Mouse (Mus musculus) stomach, embryonic 16.5 days (tissue): ENCODE data around the gene Ablim1. TPM values are rescaled to one million over a fixed set of nuclear protein-coding genes. Genes with fewer than 3 reads are reported as not detected.

Source experiments
- ATAC-seq: fragments of 200-750 bp; cut with Nextera tagmentation; 2 replicates; pipeline ENCODE4 v1.8.0; 2017; ENCODE audit warnings: moderate number of reproducible peaks, moderate TSS enrichment; ENCODE audit not compliant: insufficient read depth, low FRiP score
- H3K27ac ChIP-seq: fragments of 300-500 bp; sonication (generic); 2 replicates; pipeline ENCODE4 v1.5.1; 2014; ENCODE audit warnings: low read length
- H3K27me3 ChIP-seq: fragments of 300-500 bp; sonication (generic); 2 replicates; pipeline ENCODE4 v1.6.1; 2014; ENCODE audit warnings: low read length, control low read depth, mixed read lengths; ENCODE audit not compliant: control insufficient read depth, insufficient read depth
- H3K36me3 ChIP-seq: fragments of 300-500 bp; sonication (generic); 2 replicates; pipeline ENCODE4 v1.6.1; 2014; ENCODE audit warnings: low read length; ENCODE audit not compliant: control insufficient read depth, insufficient read depth
- H3K4me1 ChIP-seq: fragments of 300-500 bp; sonication (generic); 2 replicates; pipeline ENCODE4 v1.6.1; 2014; ENCODE audit warnings: low read length, control low read depth, mixed read lengths; ENCODE audit not compliant: control insufficient read depth, insufficient read depth
- H3K4me2 ChIP-seq: fragments of 300-500 bp; sonication (generic); 2 replicates; pipeline ENCODE4 v1.6.1; 2014; ENCODE audit warnings: low read depth, low read length, mixed read lengths
- H3K4me3 ChIP-seq: fragments of 300-500 bp; sonication (generic); replicated peaks from 2 replicates; pipeline ENCODE4 v1.5.1; 2014; ENCODE audit warnings: mild to moderate bottlenecking, low read length
- H3K9ac ChIP-seq: fragments of 300-500 bp; sonication (generic); 2 replicates; pipeline ENCODE4 v1.6.1; 2014; ENCODE audit warnings: low read length
- H3K9me3 ChIP-seq: fragments of 300-500 bp; sonication (generic); replicated peaks from 2 replicates; pipeline ENCODE4 v1.6.1; 2016; ENCODE audit warnings: low read length, control low read depth; ENCODE audit not compliant: control insufficient read depth
- WGBS: fragments of 180-500 bp; shearing (Covaris S2); extraction: QIAGEN DNeasy Blood & Tissue Kit; methylation state at CpG from one replicate; pipeline ENCODE4 v1.1.7; 2014; 5-methylcytosine and 5-hydroxymethylcytosine counted together
- polyA plus RNA-seq: library from polyadenylated mRNA; unstranded; fragments of >200 nt; fragmentation: Nextera tagmentation; extraction: Ambion mirVana; gene quantifications from 2 replicates; pipeline ENCODE4 v1.2.1, GENCODE M21; 2015

The Ablim1 gene
- polyA plus RNA-seq, 1 experiment from 2014 or later, result 66.5 TPM

- Histone ChIP-seq H3K27me3 (no peaks in the 10 kb centered on the region), H3K4me2 (no peak overlapping the region), H3K36me3 (no peaks in the 10 kb centered on the region), H3K9ac (no peak overlapping the region), H3K9me3 (no peaks in the 10 kb centered on the region), H3K4me1 (no peaks in the 10 kb centered on the region; the same call in 1 of the 2 replicates), H3K27ac (no peak overlapping the region), H3K4me3 (no peak overlapping the region)
- no peak for ATAC-seq
- WGBS, result 42% methylated on average over 6 of the region's 6 CpGs
Observed at GRCm38 (mm10) chr19:57147746-57148145, 167.0 kb downstream of the Ablim1 start.

DNA sequence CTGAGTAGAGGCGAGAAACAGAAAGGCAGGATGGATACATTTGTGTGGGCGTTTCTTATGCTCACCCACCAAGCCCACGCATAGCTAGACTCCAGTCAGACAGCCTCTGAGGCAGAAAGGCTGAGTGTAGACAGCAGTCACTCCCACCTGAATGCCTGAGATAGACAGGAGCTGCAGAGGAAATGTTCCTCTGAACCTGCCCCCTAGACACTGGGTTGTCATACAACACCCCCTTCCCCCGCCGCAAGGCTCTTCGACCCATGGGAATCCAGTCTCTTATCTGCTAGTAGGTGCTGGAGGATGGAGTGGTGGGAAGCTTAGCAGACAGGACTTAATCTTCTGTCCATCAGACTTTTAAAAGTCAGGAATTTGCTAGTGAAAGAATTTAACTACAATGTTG is 167.8 kb downstream of the Ablim1 start:
- H3K4me2 ChIP-seq, result no peak overlapping the region
- no peaks in the 10 kb centered on the region for H3K27me3 ChIP-seq
- no peak overlapping the region for H3K27ac ChIP-seq
- 55% methylated on average over 6 of the region's 6 CpGs for WGBS
- H3K4me3 ChIP-seq, result no peak overlapping the region
- H3K9ac ChIP-seq, result no peak overlapping the region
- no peaks in the 10 kb centered on the region for H3K4me1 ChIP-seq
- H3K9me3 ChIP-seq, result no peaks in the 10 kb centered on the region
- no peaks in the 10 kb centered on the region for H3K36me3 ChIP-seq
- no peak for ATAC-seq

DNA sequence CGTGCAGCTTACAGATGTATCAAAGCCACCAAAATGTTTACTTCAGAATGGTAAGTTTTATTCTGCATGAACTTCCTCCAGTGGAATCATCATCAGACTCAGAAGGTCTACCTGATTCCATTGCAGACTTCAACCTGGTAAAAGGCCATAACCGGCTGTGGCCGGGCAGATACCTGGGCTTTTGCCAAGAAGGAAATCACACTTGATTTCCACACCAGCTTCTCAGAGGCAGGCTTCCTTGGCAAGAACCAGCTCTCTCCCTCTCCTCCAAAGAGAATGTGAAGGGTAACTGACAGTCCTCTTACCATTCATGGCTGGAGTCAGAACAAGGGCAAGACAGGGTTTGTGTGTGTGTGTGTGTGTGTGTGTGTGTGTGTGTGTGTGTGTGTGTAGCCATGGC is 171.1 kb downstream of the Ablim1 start:
- no peak for ATAC-seq

GRCm38 (mm10) chr19:57141756-57142461 is 172.8 kb downstream of the Ablim1 start:
- no peak for ATAC-seq
- H3K4me1 ChIP-seq, result no peaks in the 10 kb centered on the region
- H3K4me3 ChIP-seq, result no peak overlapping the region
- no peaks in the 10 kb centered on the region for H3K9me3 ChIP-seq
- H3K27ac ChIP-seq, result no peak overlapping the region
- H3K27me3 ChIP-seq, result no peaks in the 10 kb centered on the region
- H3K4me2 ChIP-seq, result no peak overlapping the region
- WGBS, result 64% methylated on average over 10 of the region's 10 CpGs
- H3K9ac ChIP-seq, result no peak overlapping the region
- no peaks in the 10 kb centered on the region for H3K36me3 ChIP-seq

More for the DNA sequence above, 171.1 kb downstream of the Ablim1 start:
- H3K27me3 ChIP-seq, result no peaks in the 10 kb centered on the region
- 79% methylated on average over 3 of the region's 3 CpGs for WGBS
- H3K9me3 ChIP-seq, result no peaks in the 10 kb centered on the region
- no peak overlapping the region for H3K9ac ChIP-seq
- no peaks in the 10 kb centered on the region for H3K36me3 ChIP-seq
- no peaks in the 10 kb centered on the region for H3K4me1 ChIP-seq
- no peak overlapping the region for H3K4me3 ChIP-seq
- H3K4me2 ChIP-seq, result no peak overlapping the region
- no peak overlapping the region for H3K27ac ChIP-seq

DNA sequence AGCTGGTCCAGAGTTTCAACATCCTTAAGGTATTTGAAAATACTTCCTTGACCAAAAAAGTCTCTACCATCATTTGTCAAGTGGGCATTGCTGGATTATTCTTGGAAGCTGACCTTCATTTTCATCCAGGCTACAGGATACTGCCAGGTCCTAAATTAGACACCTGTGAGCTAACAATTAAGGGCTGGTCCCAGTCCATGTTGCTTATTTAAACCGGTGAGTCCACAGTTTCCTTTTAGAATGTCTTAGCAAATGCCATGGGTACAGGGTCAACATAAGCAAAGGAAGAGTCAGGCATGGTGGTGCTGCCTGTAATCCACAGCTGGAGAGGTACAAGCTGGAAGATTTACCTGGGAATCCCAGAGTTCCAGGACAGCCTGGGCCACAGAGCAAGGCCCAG is 173.8 kb downstream of the Ablim1 start:
- no peak overlapping the region for H3K4me2 ChIP-seq
- no peaks in the 10 kb centered on the region for H3K27me3 ChIP-seq
- no peak overlapping the region for H3K9ac ChIP-seq
- H3K36me3 ChIP-seq, result no peaks in the 10 kb centered on the region
- H3K9me3 ChIP-seq, result no peaks in the 10 kb centered on the region
- H3K4me3 ChIP-seq, result no peak overlapping the region
- ATAC-seq, result no peak
- H3K27ac ChIP-seq, result no peak overlapping the region
- H3K4me1 ChIP-seq, result peaks cover 3% of the 10 kb centered on the region
- 57% methylated on average over 1 of the region's 1 CpGs for WGBS

DNA sequence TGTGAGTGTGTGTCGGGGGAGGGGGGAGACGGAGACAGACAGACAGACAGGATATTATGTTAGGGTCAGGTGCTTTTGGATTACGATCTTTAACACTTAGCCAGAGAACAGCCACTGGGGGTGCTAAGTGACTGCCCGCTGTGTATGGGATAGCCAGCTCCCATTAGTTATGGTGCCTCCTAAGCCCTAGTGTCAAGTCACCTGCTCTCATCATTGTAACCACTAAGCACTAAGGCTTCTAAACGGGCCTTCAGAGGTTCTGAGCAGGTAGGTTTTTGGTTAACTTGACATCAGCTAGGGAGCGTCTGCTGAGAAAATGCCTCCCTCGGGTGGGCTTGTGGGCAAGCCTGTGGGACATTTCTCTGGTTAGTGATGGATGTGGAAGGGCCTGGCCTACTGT is 174.6 kb downstream of the Ablim1 start:
- no peak overlapping the region for H3K4me2 ChIP-seq
- ATAC-seq, result no peak
- no peaks in the 10 kb centered on the region for H3K27me3 ChIP-seq
- H3K36me3 ChIP-seq, result no peaks in the 10 kb centered on the region
- H3K27ac ChIP-seq, result no peak overlapping the region
- H3K4me3 ChIP-seq, result no peak overlapping the region
- 80% methylated on average over 7 of the region's 7 CpGs for WGBS
- peaks cover 6% of the 10 kb centered on the region for H3K4me1 ChIP-seq
- no peak overlapping the region for H3K9ac ChIP-seq
- H3K9me3 ChIP-seq, result no peaks in the 10 kb centered on the region

DNA sequence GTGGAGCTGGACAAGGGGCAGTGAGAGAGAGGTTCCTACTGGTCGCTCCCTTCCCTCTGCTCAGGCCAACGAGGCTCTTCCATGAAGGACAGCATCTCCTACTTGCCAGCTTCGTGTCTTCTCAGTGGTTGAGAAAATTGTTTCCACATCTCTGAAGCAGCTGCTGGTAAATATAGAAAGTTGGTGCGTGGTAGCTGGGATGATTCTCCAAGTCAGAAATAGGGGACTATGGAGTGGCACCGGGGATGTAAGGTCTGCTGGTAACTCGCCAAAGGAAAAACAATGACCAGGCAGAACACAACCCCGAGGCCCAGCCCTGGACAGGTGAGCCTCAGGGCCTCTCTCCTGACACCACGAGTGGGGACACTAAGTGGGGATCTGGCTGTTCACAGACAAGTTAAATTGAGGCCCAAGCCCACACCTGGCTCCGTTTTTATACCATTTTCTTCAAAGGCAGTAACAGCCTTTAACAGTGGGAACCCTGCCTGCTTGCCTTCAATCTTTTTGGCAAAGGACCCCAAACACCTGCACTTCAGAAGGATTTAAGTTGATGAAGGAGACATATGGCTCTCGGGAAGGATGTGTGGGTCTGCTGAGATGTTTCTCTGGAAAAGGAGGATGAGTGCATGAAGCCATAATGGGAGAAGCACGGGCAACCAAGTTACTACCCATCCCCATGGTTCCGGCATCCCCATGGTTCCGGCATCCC is 175.7 kb downstream of the Ablim1 start:
- H3K4me2 ChIP-seq, result no peak overlapping the region
- no peak for ATAC-seq
- H3K4me1 ChIP-seq, result peaks cover 14% of the 10 kb centered on the region
- H3K27me3 ChIP-seq, result no peaks in the 10 kb centered on the region
- 74% methylated on average over 13 of the region's 13 CpGs for whole genome bisulfite sequencing
- no peak overlapping the region for H3K9ac ChIP-seq
- H3K27ac ChIP-seq, result no peak overlapping the region
- H3K36me3 ChIP-seq, result no peaks in the 10 kb centered on the region
- no peak overlapping the region for H3K4me3 ChIP-seq
- H3K9me3 ChIP-seq, result no peaks in the 10 kb centered on the region

- 70% methylated on average over 6 of the region's 6 CpGs for WGBS
- Histone ChIP-seq H3K27ac (no peak overlapping the region), H3K4me3 (no peak overlapping the region), H3K36me3 (no peaks in the 10 kb centered on the region), H3K27me3 (no peaks in the 10 kb centered on the region), H3K9me3 (no peaks in the 10 kb centered on the region), H3K4me2 (no peak overlapping the region), H3K9ac (no peak overlapping the region), H3K4me1 (peaks cover 14% of the 10 kb centered on the region)
- ATAC-seq, result no peak
Observed at GRCm38 (mm10) chr19:57138469-57138868, 176.2 kb downstream of the Ablim1 start.

GRCm38 (mm10) chr19:57138045-57138444 is 176.7 kb downstream of the Ablim1 start:
- H3K36me3 ChIP-seq, result no peaks in the 10 kb centered on the region
- no peak overlapping the region for H3K4me3 ChIP-seq
- H3K27ac ChIP-seq, result no peak overlapping the region
- no peak overlapping the region for H3K9ac ChIP-seq
- ATAC-seq, result no peak
- H3K9me3 ChIP-seq, result no peaks in the 10 kb centered on the region
- H3K27me3 ChIP-seq, result no peaks in the 10 kb centered on the region
- peaks cover 14% of the 10 kb centered on the region for H3K4me1 ChIP-seq
- no peak overlapping the region for H3K4me2 ChIP-seq
